Mouse (Mus musculus): Measurements from ENCODE around the gene Spata6.

DNA sequence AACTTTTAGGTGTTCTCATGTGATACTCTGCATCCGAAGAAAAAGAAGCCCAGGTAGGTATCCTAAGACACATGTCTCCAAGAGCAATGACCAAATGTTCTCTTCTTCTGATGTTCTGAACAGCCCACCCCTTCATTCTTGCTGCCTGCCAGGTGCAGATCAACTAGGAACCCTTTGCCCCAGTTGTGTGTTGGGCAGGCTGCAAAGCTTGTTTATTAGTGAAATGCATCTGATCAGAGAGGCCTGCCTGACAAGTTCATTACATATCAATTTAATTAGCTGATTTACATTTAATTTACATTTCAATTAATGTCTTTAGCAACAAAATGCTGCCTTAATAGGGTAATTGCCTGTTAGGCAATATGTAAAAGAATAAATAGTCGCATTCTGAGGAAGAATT is 33.8 kb upstream of the Spata6 start:
- TF ChIP-seq CTCF (IDR thresholded peaks at IDR 0.05; ENCODE audit: extremely low read depth, insufficient read length, insufficient replicate concordance, low read depth, low read length) (no peak), POLR2A (IDR thresholded peaks at IDR 0.05; ENCODE audit: low read depth, low read length) (no peak)
